Mouse (Mus musculus) G1E (cell line): ENCODE measurements around the gene Cacng4. TPM values are rescaled to one million over a fixed set of nuclear protein-coding genes. Genes with fewer than 3 reads are reported as not detected.

Experiments
- ATAC-seq: 2 replicates; pipeline ENCODE4 v1.8.0; 2016; ENCODE audit warnings: mild to moderate bottlenecking; ENCODE audit not compliant: insufficient number of reproducible peaks, poor library complexity, low FRiP score, severe bottlenecking; ENCODE audit errors: extremely low read depth
- DNase-seq: peaks from one replicate; pipeline ENCODE4 v3.0.0; 2012; ENCODE audit warnings: low spot score
- H3K27me3 ChIP-seq: 2 replicates; pipeline ENCODE4 v1.6.1; 2012; ENCODE audit warnings: mild to moderate bottlenecking, low read length, inconsistent platforms; ENCODE audit not compliant: insufficient read depth
- H3K36me3 ChIP-seq: replicated peaks from 2 replicates; pipeline ENCODE3; 2012; ENCODE audit warnings: mild to moderate bottlenecking, inconsistent platforms
- H3K4me1 ChIP-seq: 2 replicates; pipeline ENCODE4 v1.6.1; 2012; ENCODE audit warnings: low read depth, low read length, inconsistent platforms, mixed read lengths; ENCODE audit not compliant: insufficient read depth
- H3K4me3 ChIP-seq: 2 replicates; pipeline ENCODE4 v1.5.1; 2012; ENCODE audit warnings: low read depth, mild to moderate bottlenecking, inconsistent platforms, low read length, moderate library complexity, mixed read lengths
- H3K9me3 ChIP-seq: replicated peaks from 2 replicates; pipeline ENCODE4 v1.6.1; 2012; ENCODE audit warnings: inconsistent platforms
- CTCF ChIP-seq: IDR thresholded peaks from 2 replicates; pipeline ENCODE4 v1.5.1; 2012; ENCODE audit warnings: low read depth, low read length, inconsistent platforms, mixed read lengths
- GATA1 ChIP-seq: IDR thresholded peaks from 2 replicates; pipeline ENCODE4 v1.6.1; 2012; ENCODE audit warnings: borderline replicate concordance, low read length, inconsistent platforms, mixed read lengths
- GATA2 ChIP-seq: IDR thresholded peaks from 2 replicates; pipeline ENCODE4 v1.6.1; 2012; ENCODE audit warnings: low read depth, low read length, inconsistent platforms, borderline replicate concordance
- POLR2AphosphoS5 ChIP-seq: IDR thresholded peaks from 2 replicates; pipeline ENCODE4 v1.6.1; 2012; ENCODE audit warnings: low read depth, low read length, inconsistent platforms; ENCODE audit not compliant: insufficient replicate concordance
- TAL1 ChIP-seq: conservative IDR thresholded peaks from 2 replicates; pipeline ENCODE4 v1.6.1; 2012; ENCODE audit warnings: low read depth, low read length, inconsistent platforms, mixed read lengths
- polyA plus RNA-seq: library from polyadenylated mRNA; stranded (reverse); fragments of >175 nt; gene quantifications from 2 replicates; pipeline ENCODE4 v1.2.3, GENCODE M21; 2012
- total RNA-seq, 2 experiments: library from RNA; stranded (forward) in 1 of 2; stranded (reverse) in 1 of 2; fragments of 200-1000 nt in 1 of 2; fragments of >200 nt in 1 of 2; fragmentation: Nextera tagmentation in 1 of 2; gene quantifications; 2 replicates each; pipeline ENCODE4 v1.2.3; 2014 to 2017

Cacng4 gene
- total and polyA plus RNA-seq, 3 experiments = 0.11 TPM; not detected in 2

- Histone ChIP-seq H3K4me3 (no peak overlapping the region), H3K4me1 (peaks cover 7% of the 10 kb centered on the region; the same call in 1 of the 2 replicates), H3K36me3 (no peaks in the 10 kb centered on the region), H3K9me3 (no peaks in the 10 kb centered on the region), H3K27me3 (no peaks in the 10 kb centered on the region; the same call in 1 of the 2 replicates)
- ATAC-seq = no peak
- TF ChIP-seq TAL1 (no peak), GATA2 (no peak)
- DNase-seq = no peak
Measured at GRCm38 (mm10) chr11:107778859-107779258, 15.5 kb downstream of the Cacng4 start.

- Histone ChIP-seq H3K9me3 (no peaks in the 10 kb centered on the region), H3K4me1 (no peaks in the 10 kb centered on the region), H3K4me3 (no peak overlapping the region), H3K36me3 (no peaks in the 10 kb centered on the region), H3K27me3 (peaks cover 4% of the 10 kb centered on the region; the same call in 1 of the 2 replicates)
- DNase-seq = no peak
- no peak for ATAC-seq
- no peak for TF ChIP-seq GATA2
- no peak for TF ChIP-seq CTCF
- TF ChIP-seq POLR2AphosphoS5 = no peak
Measured at GRCm38 (mm10) chr11:107777487-107777886, 16.9 kb downstream of the Cacng4 start.

- no peak for ATAC-seq
- Histone ChIP-seq H3K4me3 (no peak overlapping the region), H3K4me1 (no peaks in the 10 kb centered on the region), H3K36me3 (no peaks in the 10 kb centered on the region), H3K27me3 (peaks cover 12% of the 10 kb centered on the region; the same call in 1 of the 2 replicates), H3K9me3 (no peaks in the 10 kb centered on the region)
- TF ChIP-seq POLR2AphosphoS5 (no peak), GATA1 (no peak), TAL1 (no peak), GATA2 (no peak), CTCF (no peak)
- no peak for DNase-seq
Measured at GRCm38 (mm10) chr11:107773312-107773711, 21.0 kb downstream of the Cacng4 start.

GRCm38 (mm10) chr11:107772002-107772401 lies 22.4 kb downstream of the Cacng4 start:
- H3K36me3 ChIP-seq = no peaks in the 10 kb centered on the region
- H3K4me3 ChIP-seq = no peak overlapping the region
- peaks cover 17% of the 10 kb centered on the region; the same call in 1 of the 2 replicates for H3K27me3 ChIP-seq
- no peak for ATAC-seq
- H3K4me1 ChIP-seq = no peaks in the 10 kb centered on the region
- no peak for TF ChIP-seq TAL1
- TF ChIP-seq POLR2AphosphoS5 = no peak
- TF ChIP-seq CTCF = no peak
- TF ChIP-seq GATA2 = no peak
- TF ChIP-seq GATA1 = no peak
- H3K9me3 ChIP-seq = no peaks in the 10 kb centered on the region
- DNase-seq = no peak

- Histone ChIP-seq H3K27me3 (peaks cover 19% of the 10 kb centered on the region; the same call in 1 of the 2 replicates), H3K9me3 (no peaks in the 10 kb centered on the region), H3K4me1 (no peaks in the 10 kb centered on the region), H3K36me3 (no peaks in the 10 kb centered on the region), H3K4me3 (no peak overlapping the region)
- DNase-seq (no peak), ATAC-seq (no peak)
- TF ChIP-seq POLR2AphosphoS5 = no peak
- TF ChIP-seq TAL1 = no peak
- TF ChIP-seq CTCF = no peak
- no peak for TF ChIP-seq GATA1
- no peak for TF ChIP-seq GATA2
Measured at GRCm38 (mm10) chr11:107768361-107768760, 26.0 kb downstream of the Cacng4 start.

GRCm38 (mm10) chr11:107766932-107767331 lies 27.4 kb downstream of the Cacng4 start:
- Histone ChIP-seq H3K4me1 (0 out of 2 replicates have a peak, but pooled peaks cover 1% of the 10 kb centered on the region), H3K9me3 (no peaks in the 10 kb centered on the region), H3K27me3 (peaks cover 14% of the 10 kb centered on the region), H3K36me3 (no peaks in the 10 kb centered on the region), H3K4me3 (no peak overlapping the region)
- ATAC-seq (no peak), DNase-seq (no peak)
- TF ChIP-seq CTCF (no peak), TAL1 (no peak), GATA2 (no peak), POLR2AphosphoS5 (no peak), GATA1 (no peak)

GRCm38 (mm10) chr11:107762688-107763460 lies 31.5 kb downstream of the Cacng4 start:
- no peak for ATAC-seq
- Histone ChIP-seq H3K36me3 (no peaks in the 10 kb centered on the region), H3K27me3 (peaks cover 28% of the 10 kb centered on the region), H3K4me1 (0 out of 2 replicates have a peak, but pooled peaks cover 4% of the 10 kb centered on the region), H3K9me3 (no peaks in the 10 kb centered on the region), H3K4me3 (no peak overlapping the region)
- TF ChIP-seq TAL1 (no peak), GATA1 (no peak), POLR2AphosphoS5 (no peak), GATA2 (no peak), CTCF (no peak)
- DNase-seq = no peak
